Mouse (Mus musculus) limb, embryonic 14.5 days (tissue): ENCODE data around the gene Spout1. TPM values are rescaled to one million over a fixed set of nuclear protein-coding genes. Genes with fewer than 3 reads are reported as not detected.
A peak's percentile ranks its signal among the peaks of the same experiment; 100 is the strongest.

Experiments
- ATAC-seq: fragments of 200-750 bp; cut with Nextera tagmentation; 2 replicates; pipeline ENCODE4 v1.8.0; 2017; ENCODE audit warnings: low read depth, moderate number of reproducible peaks, moderate TSS enrichment; ENCODE audit not compliant: low FRiP score
- DNase-seq: peaks from one replicate; pipeline ENCODE4 v3.0.0-alpha.2; 2015; ENCODE audit warnings: low spot score
- H3K27ac ChIP-seq: fragments of 300-500 bp; sonication (generic); replicated peaks from 2 replicates; pipeline ENCODE4 v1.5.1; 2014; ENCODE audit warnings: low read depth, mild to moderate bottlenecking, low read length, moderate library complexity, mixed read lengths
- H3K27me3 ChIP-seq: fragments of 300-500 bp; sonication (generic); 2 replicates; pipeline ENCODE4 v1.6.1; 2014; ENCODE audit warnings: low read length, mixed read lengths; ENCODE audit not compliant: control insufficient read depth, insufficient read depth
- H3K36me3 ChIP-seq: fragments of 300-500 bp; sonication (generic); 2 replicates; pipeline ENCODE4 v1.6.1; 2014; ENCODE audit warnings: mild to moderate bottlenecking, low read length, moderate library complexity, mixed read lengths; ENCODE audit not compliant: control insufficient read depth, insufficient read depth
- H3K4me1 ChIP-seq: fragments of 300-500 bp; sonication (generic); 2 replicates; pipeline ENCODE4 v1.6.1; 2014; ENCODE audit warnings: antibody characterized with exemption, low read length, mixed read lengths; ENCODE audit not compliant: control insufficient read depth, insufficient read depth
- H3K4me2 ChIP-seq: fragments of 300-500 bp; sonication (generic); replicated peaks from 2 replicates; pipeline ENCODE4 v1.6.1; 2014; ENCODE audit warnings: low read depth, mild to moderate bottlenecking, low read length, moderate library complexity; ENCODE audit not compliant: severe bottlenecking
- H3K4me3 ChIP-seq: fragments of 300-500 bp; sonication (generic); replicated peaks from 2 replicates; pipeline ENCODE4 v1.5.1; 2014; ENCODE audit warnings: low read length
- H3K9ac ChIP-seq: fragments of 300-500 bp; sonication (generic); 2 replicates; pipeline ENCODE4 v1.6.1; 2014; ENCODE audit warnings: mild to moderate bottlenecking, low read depth, low read length, moderate library complexity; ENCODE audit not compliant: severe bottlenecking
- H3K9me3 ChIP-seq: fragments of 300-500 bp; sonication (generic); 2 replicates; pipeline ENCODE4 v1.6.1; 2016; ENCODE audit warnings: low read length; ENCODE audit not compliant: control insufficient read depth
- POLR2A ChIP-seq: fragments of 200-500 bp; IDR thresholded peaks from 2 replicates; pipeline ENCODE4 v1.8.0; 2012; ENCODE audit warnings: inconsistent platforms, mild to moderate bottlenecking, moderate library complexity, borderline replicate concordance; ENCODE audit not compliant: insufficient read depth, insufficient read length; ENCODE audit errors: extremely low read depth
- WGBS: fragments of 180-500 bp; shearing (Covaris S2); extraction: QIAGEN DNeasy Blood & Tissue Kit; methylation state at CpG from one replicate; pipeline ENCODE4 v1.1.7; 2014; 5-methylcytosine and 5-hydroxymethylcytosine counted together
- polyA plus RNA-seq, 2 experiments: library from polyadenylated mRNA; depleted of rRNA in 1 of 2; stranded (reverse) in 1 of 2; unstranded in 1 of 2; fragments of >200 nt; fragmentation: Nextera tagmentation in 1 of 2; extraction: Ambion mirVana in 1 of 2; gene quantifications; 2 replicates each; pipeline versions ENCODE4 v1.2.1 to v1.2.3; 2012 to 2014

Spout1 gene
- polyA plus RNA-seq, 2 experiments: 69.1 to 75.6 TPM

DNA sequence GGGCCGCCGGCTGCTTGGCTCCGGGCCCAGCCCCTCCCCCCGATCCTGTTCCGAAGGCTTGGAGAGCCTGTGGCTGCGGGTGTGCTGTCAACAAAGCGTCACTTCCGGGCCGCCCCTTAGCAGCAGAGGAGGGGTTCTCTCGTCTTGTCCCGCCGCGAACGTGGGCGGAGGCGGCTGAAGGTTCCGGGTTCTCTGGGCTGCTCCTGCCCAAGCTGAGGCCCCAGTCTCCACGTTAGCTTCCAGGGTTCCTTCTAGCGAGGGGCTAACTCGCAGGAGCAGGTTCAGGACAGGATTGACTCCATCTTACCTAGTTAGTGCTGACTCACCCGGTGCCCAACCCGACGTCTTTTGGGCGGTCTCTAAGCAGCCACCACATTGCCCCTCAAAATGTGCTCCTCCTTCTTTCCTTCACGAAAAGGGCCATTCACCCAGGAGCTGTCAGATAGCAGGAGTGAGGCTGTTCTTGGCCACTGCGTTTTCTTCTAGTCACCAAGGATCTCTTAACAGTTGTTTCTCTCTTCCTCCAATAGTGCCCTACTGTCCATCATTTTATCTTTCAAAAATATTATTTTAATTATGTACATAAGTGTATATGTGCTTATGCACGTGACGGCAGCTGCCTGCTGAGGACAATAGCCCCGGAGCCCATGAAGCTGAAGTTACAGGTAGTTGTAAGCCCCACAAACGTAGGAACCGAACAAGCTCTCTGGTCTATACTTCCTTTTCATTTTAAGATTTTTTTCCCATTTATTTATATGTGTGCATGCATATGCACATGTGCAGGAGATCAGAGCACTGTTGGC, 53.6 kb downstream of the Spout1 start, which contains the start of gene Zer1:
Gene Zer1 (minus strand): TSS at position 114 of the 803 bp plus-strand sequence.
- peak; percentile 94 for DNase-seq
- 10% methylated on average over 28 of the region's 31 CpGs for WGBS

GRCm38 (mm10) chr2:30123729-30124471, 54.4 kb downstream of the Spout1 start:
- peak overlapping the region; percentile 91 for H3K4me2 ChIP-seq
- peak overlapping the region; percentile 91 for H3K27ac ChIP-seq
- 3% methylated on average over 39 of the region's 44 CpGs for WGBS
- no peaks in the 10 kb centered on the region for H3K9me3 ChIP-seq
- ATAC-seq: peak; percentile 66
- TF ChIP-seq POLR2A: no peak
- peak; percentile 26 for DNase-seq
- H3K4me3 ChIP-seq: peak overlapping the region; percentile 83
- H3K27me3 ChIP-seq: no peaks in the 10 kb centered on the region
- peaks cover 14% of the 10 kb centered on the region for H3K36me3 ChIP-seq
- H3K9ac ChIP-seq: peak overlapping the region; percentile 89
- H3K4me1 ChIP-seq: peaks cover 13% of the 10 kb centered on the region; the same call in 1 of the 2 replicates

More for the DNA sequence above, 53.6 kb downstream of the Spout1 start, which contains the start of gene Zer1:
- Histone ChIP-seq H3K9ac (peak within 1 kb of the TSS; percentile 89), H3K36me3 (peaks cover 14% of the 10 kb centered on the region), H3K4me3 (peak within 1 kb of the TSS; percentile 83), H3K9me3 (no peaks in the 10 kb centered on the region), H3K4me1 (peaks cover 13% of the 10 kb centered on the region; the same call in 1 of the 2 replicates), H3K4me2 (peak within 1 kb of the TSS; percentile 91), H3K27me3 (no peaks in the 10 kb centered on the region), H3K27ac (peak within 1 kb of the TSS; percentile 91)
- ATAC-seq: peak; percentile 97
- no peak; the same call in 1 of the 2 replicates for TF ChIP-seq POLR2A

Other genes with a start within 250 kb of the Spout1 start
- 42.0 and 42.3 TPM in 2 replicates for gene Gle1, start 243.0 kb downstream of the Spout1 start, polyA plus RNA-seq (2012; rRNA removed)
- 49.7 and 54.5 TPM in 2 replicates for gene Gle1, start 243.0 kb downstream of the Spout1 start, polyA plus RNA-seq (2014; fragmentation: Nextera tagmentation; extraction: Ambion mirVana)
- 176 and 206 TPM in 2 replicates for gene Sptan1, start 212.9 kb downstream of the Spout1 start, polyA plus RNA-seq (2012; rRNA removed)
- gene Sptan1, start 212.9 kb downstream of the Spout1 start, polyA plus RNA-seq (2014; fragmentation: Nextera tagmentation; extraction: Ambion mirVana): 150 and 153 TPM in 2 replicates
- 44.0 and 53.5 TPM in 2 replicates for gene Wdr34, start 129.6 kb downstream of the Spout1 start, polyA plus RNA-seq (2012; rRNA removed)
- 30.1 and 33.1 TPM in 2 replicates for gene Wdr34, start 129.6 kb downstream of the Spout1 start, polyA plus RNA-seq (2014; fragmentation: Nextera tagmentation; extraction: Ambion mirVana)
- gene Set, start 121.1 kb downstream of the Spout1 start, polyA plus RNA-seq (2012; rRNA removed): 178 and 295 TPM in 2 replicates
- gene Set, start 121.1 kb downstream of the Spout1 start, polyA plus RNA-seq (2014; fragmentation: Nextera tagmentation; extraction: Ambion mirVana): 426 and 451 TPM in 2 replicates
- gene Pkn3, start 100.8 kb downstream of the Spout1 start, polyA plus RNA-seq (2012; rRNA removed): 24.8 and 26.9 TPM in 2 replicates
- gene Pkn3, start 100.8 kb downstream of the Spout1 start, polyA plus RNA-seq (2014; fragmentation: Nextera tagmentation; extraction: Ambion mirVana): 5.9 and 6.4 TPM in 2 replicates
- 53.2 and 68.8 TPM in 2 replicates for gene Zdhhc12, start 84.8 kb downstream of the Spout1 start, polyA plus RNA-seq (2012; rRNA removed)
- gene Zdhhc12, start 84.8 kb downstream of the Spout1 start, polyA plus RNA-seq (2014; fragmentation: Nextera tagmentation; extraction: Ambion mirVana): 21.9 and 23.2 TPM in 2 replicates
- gene Zer1, start 53.9 kb downstream of the Spout1 start, polyA plus RNA-seq (2012; rRNA removed): 60.3 and 79.9 TPM in 2 replicates
- 9.7 and 11.0 TPM in 2 replicates for gene Zer1, start 53.9 kb downstream of the Spout1 start, polyA plus RNA-seq (2014; fragmentation: Nextera tagmentation; extraction: Ambion mirVana)
- gene Tbc1d13, start 44.7 kb downstream of the Spout1 start, polyA plus RNA-seq (2012; rRNA removed): 49.9 and 62.9 TPM in 2 replicates
- 10.4 and 10.7 TPM in 2 replicates for gene Tbc1d13, start 44.7 kb downstream of the Spout1 start, polyA plus RNA-seq (2014; fragmentation: Nextera tagmentation; extraction: Ambion mirVana)
- gene Endog, start 7.0 kb downstream of the Spout1 start, polyA plus RNA-seq (2012; rRNA removed): 18.5 and 24.7 TPM in 2 replicates
- gene Endog, start 7.0 kb downstream of the Spout1 start, polyA plus RNA-seq (2014; fragmentation: Nextera tagmentation; extraction: Ambion mirVana): 20.9 and 22.6 TPM in 2 replicates
- 24.5 and 30.3 TPM in 2 replicates for gene Kyat1, start 27.4 kb upstream of the Spout1 start, polyA plus RNA-seq (2012; rRNA removed)
- 10.2 and 10.3 TPM in 2 replicates for gene Kyat1, start 27.4 kb upstream of the Spout1 start, polyA plus RNA-seq (2014; fragmentation: Nextera tagmentation; extraction: Ambion mirVana)
- gene Lrrc8a, start 59.3 kb upstream of the Spout1 start, polyA plus RNA-seq (2012; rRNA removed): 18.8 and 26.3 TPM in 2 replicates
- gene Lrrc8a, start 59.3 kb upstream of the Spout1 start, polyA plus RNA-seq (2014; fragmentation: Nextera tagmentation; extraction: Ambion mirVana): 47.2 and 53.8 TPM in 2 replicates
- 3.8 and 6.0 TPM in 2 replicates for gene Gm28035, start 62.1 kb upstream of the Spout1 start, polyA plus RNA-seq (2012; rRNA removed)
- 0.11 and 0.23 TPM in 2 replicates for gene Gm28035, start 62.1 kb upstream of the Spout1 start, polyA plus RNA-seq (2014; fragmentation: Nextera tagmentation; extraction: Ambion mirVana)
- 11.7 and 12.8 TPM in 2 replicates for gene Phyhd1, start 87.7 kb upstream of the Spout1 start, polyA plus RNA-seq (2012; rRNA removed)
- 5.0 and 5.1 TPM in 2 replicates for gene Phyhd1, start 87.7 kb upstream of the Spout1 start, polyA plus RNA-seq (2014; fragmentation: Nextera tagmentation; extraction: Ambion mirVana)
- gene Gm28038, start 102.6 kb upstream of the Spout1 start, polyA plus RNA-seq (2012; rRNA removed): not detected in 2 replicates
- not detected in 2 replicates for gene Gm28038, start 102.6 kb upstream of the Spout1 start, polyA plus RNA-seq (2014; fragmentation: Nextera tagmentation; extraction: Ambion mirVana)
- 13.8 and 19.0 TPM in 2 replicates for gene Dolk, start 107.9 kb upstream of the Spout1 start, polyA plus RNA-seq (2012; rRNA removed)
- 31.0 and 32.4 TPM in 2 replicates for gene Dolk, start 107.9 kb upstream of the Spout1 start, polyA plus RNA-seq (2014; fragmentation: Nextera tagmentation; extraction: Ambion mirVana)
- gene Nup188, start 107.9 kb upstream of the Spout1 start, polyA plus RNA-seq (2012; rRNA removed): 55.6 and 73.6 TPM in 2 replicates
- gene Nup188, start 107.9 kb upstream of the Spout1 start, polyA plus RNA-seq (2014; fragmentation: Nextera tagmentation; extraction: Ambion mirVana): 39.8 and 42.6 TPM in 2 replicates
- gene Sh3glb2, start 180.9 kb upstream of the Spout1 start, polyA plus RNA-seq (2012; rRNA removed): 122 and 167 TPM in 2 replicates
- gene Sh3glb2, start 180.9 kb upstream of the Spout1 start, polyA plus RNA-seq (2014; fragmentation: Nextera tagmentation; extraction: Ambion mirVana): 64.8 and 70.1 TPM in 2 replicates
- 28.9 and 37.3 TPM in 2 replicates for gene Miga2, start 185.8 kb upstream of the Spout1 start, polyA plus RNA-seq (2012; rRNA removed)
- gene Miga2, start 185.8 kb upstream of the Spout1 start, polyA plus RNA-seq (2014; fragmentation: Nextera tagmentation; extraction: Ambion mirVana): 20.5 and 21.7 TPM in 2 replicates
- gene Dolpp1, start 213.8 kb upstream of the Spout1 start, polyA plus RNA-seq (2012; rRNA removed): 49.8 and 71.3 TPM in 2 replicates
- gene Dolpp1, start 213.8 kb upstream of the Spout1 start, polyA plus RNA-seq (2014; fragmentation: Nextera tagmentation; extraction: Ambion mirVana): 30.9 and 31.8 TPM in 2 replicates
- 25.0 and 31.0 TPM in 2 replicates for gene Crat, start 237.4 kb upstream of the Spout1 start, polyA plus RNA-seq (2012; rRNA removed)
- gene Crat, start 237.4 kb upstream of the Spout1 start, polyA plus RNA-seq (2014; fragmentation: Nextera tagmentation; extraction: Ambion mirVana): 33.4 and 36.1 TPM in 2 replicates
- 142 and 168 TPM in 2 replicates for gene Ptpa, start 237.6 kb upstream of the Spout1 start, polyA plus RNA-seq (2012; rRNA removed)
- 74.5 and 87.6 TPM in 2 replicates for gene Ptpa, start 237.6 kb upstream of the Spout1 start, polyA plus RNA-seq (2014; fragmentation: Nextera tagmentation; extraction: Ambion mirVana)